15 mouse cellular contexts compared by ENCODE assay signal in the genomic region with DNA sequence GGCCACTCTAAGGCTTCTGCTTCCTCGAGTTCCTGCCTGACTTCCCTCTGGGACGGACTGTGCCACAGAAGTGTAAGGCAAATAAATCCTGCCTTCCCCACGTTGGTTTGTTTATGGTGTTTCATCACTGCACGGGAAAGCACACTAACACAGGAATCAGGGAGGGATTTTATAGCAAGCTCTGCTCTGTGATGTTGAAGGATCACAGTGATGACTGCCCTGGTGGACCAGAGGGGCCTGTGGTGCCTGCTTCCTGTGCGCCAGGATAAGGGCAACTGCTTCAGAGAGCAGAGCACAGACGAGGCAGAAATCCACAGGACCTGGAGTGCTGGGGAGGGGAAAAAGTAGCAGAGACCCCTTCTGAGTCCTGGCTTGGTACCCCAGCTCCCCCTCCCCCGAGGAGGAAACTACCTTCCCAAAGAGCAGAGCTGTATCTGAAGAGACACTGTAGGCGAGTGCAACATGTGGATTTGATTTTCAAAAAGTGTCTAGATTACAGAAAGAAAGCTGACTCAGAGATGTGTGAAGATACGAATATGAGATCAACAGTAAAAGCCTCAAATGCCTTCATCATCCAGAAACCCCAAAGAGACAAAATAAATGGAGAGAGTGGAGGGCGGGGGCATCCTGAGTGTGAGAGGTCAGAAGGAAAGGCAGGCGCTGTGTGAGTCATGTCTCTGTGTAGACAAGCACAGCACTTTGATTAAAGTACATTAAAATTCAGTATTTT.
DNase-seq lines count a peak whose midpoint lies in the region; ATAC-seq and TF ChIP-seq lines count a peak whose summit lies in the region.
"Had no signal": no experiment of that assay in that cellular context is flagged by ENCODE, and none has a peak within 500 bp of the region (broad histone marks: within the 10 kb centered on the region; RNA-seq: fewer than 3 reads in every experiment).

No protein-coding gene starts in this region.

- intact Hi-C loops in left cerebral cortex, postnatal 14 days (cut with DNase I): no loop called here

- no peak overlapping the region for H3K9ac ChIP-seq in hindbrain, embryonic 16.5 days (ENCODE audit: low read depth, low read length)
- H3K9ac ChIP-seq in embryonic facial prominence, embryonic 14.5 days (ENCODE audit: low read depth, low read length): no peak overlapping the region

- H3ac ChIP-seq in myocyte (ENCODE audit: control insufficient read depth, insufficient read length): no peak overlapping the region

- DNase-seq in hindbrain, embryonic 10.5 days (ENCODE audit: low spot score): no peak
- DNase-seq in NIH3T3 (ENCODE audit: low read depth): peak; percentile 89
- DNase-seq in embryonic facial prominence, embryonic 14.5 days (ENCODE audit: low spot score): peak; percentile 61
- DNase-seq in layer of hippocampus, postnatal 14 days (ENCODE audit: low spot score in 2 of 2): no peak
- no peak for DNase-seq in left cerebral cortex, postnatal 14 days (ENCODE audit: low spot score in 2 of 2)
- DNase-seq: adrenal gland, postnatal 14 days; cerebellum, adult 2 months; gastrocnemius, postnatal 14 days; kidney, adult 18-20 months; kidney, postnatal 25 days; lung, adult 18-20 months had no signal

- H3K27me3 ChIP-seq in hindbrain, embryonic 10.5 days (ENCODE audit: insufficient read depth, poor library complexity, severe bottlenecking): no peaks in the 10 kb centered on the region
- no peaks in the 10 kb centered on the region for H3K27me3 ChIP-seq in hindbrain, embryonic 16.5 days (replicated peaks; ENCODE audit: control insufficient read depth, insufficient read depth, low read length)
- H3K27me3 ChIP-seq in embryonic facial prominence, embryonic 14.5 days (replicated peaks; ENCODE audit: control insufficient read depth, insufficient read depth, low read length): no peaks in the 10 kb centered on the region
- no peaks in the 10 kb centered on the region for H3K27me3 ChIP-seq in myocyte (ENCODE audit: control insufficient read depth, insufficient read depth, insufficient read length)
- H3K27me3 ChIP-seq: CH12.LX had no signal

- no peak for TF ChIP-seq POLR2A in myocyte (IDR thresholded peaks at IDR 0.05; ENCODE audit: insufficient read length, low read depth)

- H3K4me1 ChIP-seq in hindbrain, embryonic 10.5 days (replicated peaks): peaks cover 26% of the 10 kb centered on the region
- peaks cover 8% of the 10 kb centered on the region for H3K4me1 ChIP-seq in hindbrain, embryonic 16.5 days (ENCODE audit: control insufficient read depth, insufficient read depth, low read depth, low read length)
- peaks cover 23% of the 10 kb centered on the region for H3K4me1 ChIP-seq in embryonic facial prominence, embryonic 14.5 days (ENCODE audit: control insufficient read depth, insufficient read depth, low read length)

- H3K27ac ChIP-seq in hindbrain, embryonic 10.5 days: peak overlapping the region; percentile 50; the same call in 1 of the 2 replicates
- no peak overlapping the region for H3K27ac ChIP-seq in hindbrain, embryonic 16.5 days (ENCODE audit: low read depth, low read length)
- no peak overlapping the region; the same call in 1 of the 2 replicates for H3K27ac ChIP-seq in embryonic facial prominence, embryonic 14.5 days (replicated peaks; ENCODE audit: low read depth, low read length)
- H3K27ac ChIP-seq: hindbrain, postnatal 0 days had no signal

- H3K4me3 ChIP-seq in hindbrain, embryonic 10.5 days: no peak overlapping the region
- H3K4me3 ChIP-seq in hindbrain, embryonic 16.5 days (ENCODE audit: low read length): no peak overlapping the region
- no peak overlapping the region for H3K4me3 ChIP-seq in embryonic facial prominence, embryonic 14.5 days (ENCODE audit: low read depth, low read length)
- no peak overlapping the region for H3K4me3 ChIP-seq in myocyte

- WGBS in hindbrain, embryonic 10.5 days: 67% methylated on average over 11 of the region's 11 CpGs
- WGBS in hindbrain, embryonic 16.5 days: 78% methylated on average over 11 of the region's 11 CpGs
- WGBS in embryonic facial prominence, embryonic 14.5 days: 48% methylated on average over 11 of the region's 11 CpGs

- peaks cover 19% of the 10 kb centered on the region; the same call in 1 of the 2 replicates for H3K36me3 ChIP-seq in hindbrain, embryonic 10.5 days
- H3K36me3 ChIP-seq in hindbrain, embryonic 16.5 days (ENCODE audit: control insufficient read depth, insufficient read depth, low read length): no peaks in the 10 kb centered on the region
- 0 out of 2 replicates have a peak, but pooled peaks cover 9% of the 10 kb centered on the region for H3K36me3 ChIP-seq in embryonic facial prominence, embryonic 14.5 days (ENCODE audit: control insufficient read depth, insufficient read depth, low read length)
- no peaks in the 10 kb centered on the region for H3K36me3 ChIP-seq in myocyte (ENCODE audit: control insufficient read depth, insufficient read depth)

- H3K9me3 ChIP-seq in hindbrain, embryonic 10.5 days: no peaks in the 10 kb centered on the region
- no peaks in the 10 kb centered on the region for H3K9me3 ChIP-seq in hindbrain, embryonic 16.5 days (ENCODE audit: control insufficient read depth, low read length)
- H3K9me3 ChIP-seq in embryonic facial prominence, embryonic 14.5 days (ENCODE audit: control insufficient read depth, low read length): no peaks in the 10 kb centered on the region

- peaks cover 8% of the 10 kb centered on the region for H3K79me2 ChIP-seq in myocyte (ENCODE audit: control insufficient read depth, insufficient read depth)

- no peak for ATAC-seq in hindbrain, embryonic 16.5 days
- ATAC-seq in embryonic facial prominence, embryonic 14.5 days (ENCODE audit: low read depth): no peak; the same call in 1 of the 2 replicates
- ATAC-seq: hindbrain, postnatal 0 days had no signal

- no peak overlapping the region for H3K4me2 ChIP-seq in hindbrain, embryonic 16.5 days (ENCODE audit: low read length)
- H3K4me2 ChIP-seq in embryonic facial prominence, embryonic 14.5 days (ENCODE audit: low read depth, low read length): no peak overlapping the region
- peak overlapping the region; percentile 60 for H3K4me2 ChIP-seq in myocyte (ENCODE audit: low read depth)

TF ChIP-seq in myocyte, 11 proteins besides CTCF, POLR2A, EP300 and RAD21:
- TF ChIP-seq MYOG (IDR thresholded peaks at IDR 0.05; ENCODE audit: control insufficient read depth in 1 of 3, insufficient read depth in 1 of 3, insufficient read length in 2 of 3, low read depth in 2 of 3): no peak
- no peak for TF ChIP-seq MAX (IDR thresholded peaks at IDR 0.05; ENCODE audit: low read depth)
- TF ChIP-seq TCF3 (IDR thresholded peaks at IDR 0.05; ENCODE audit: insufficient read length, low read depth): no peak
- TF ChIP-seq MYOD1 (IDR thresholded peaks at IDR 0.05; ENCODE audit: control insufficient read depth in 1 of 3, insufficient read length in 2 of 3, low read depth in 2 of 3): no peak
- TF ChIP-seq USF1 (IDR thresholded peaks at IDR 0.05; ENCODE audit: low read depth): no peak

Comparison
In these comparisons a context has a peak if more than half of its experiments do, and no peak if none do; other contexts are left out.
1. DNase-seq: peak in NIH3T3 (single experiment) and embryonic facial prominence, embryonic 14.5 days (single experiment); none in hindbrain, embryonic 10.5 days (single experiment), layer of hippocampus, postnatal 14 days (0 of 2) and left cerebral cortex, postnatal 14 days (0 of 2).